Mouse (Mus musculus) heart, embryonic 14.5 days (tissue): ENCODE measurements at regions not wholly inside any gene's neighbourhood (a gene's known extent, or its start where the extent isn't known, plus 50 kb on each side); places are given as distances from the start of the nearest gene placed in this dataset.

Source experiments
- ATAC-seq: fragments of 200-750 bp; cut with Nextera tagmentation; 2 replicates; pipeline ENCODE4 v1.8.0; 2017; ENCODE audit warnings: low read depth, moderate TSS enrichment; ENCODE audit not compliant: insufficient number of reproducible peaks, insufficient read depth, low FRiP score
- H3K27ac ChIP-seq, 2 experiments: fragments of 200-500 bp in 1 of 2; fragments of 300-500 bp in 1 of 2; sonication (generic) in 1 of 2; replicated peaks in 1 of 2; 2 replicates each; pipeline ENCODE4 v1.5.1; 2012 to 2014; ENCODE audit warnings: low read depth in 2 of 2, low read length in 2 of 2, control low read depth in 1 of 2, mild to moderate bottlenecking in 1 of 2, mixed read lengths in 1 of 2; ENCODE audit not compliant: control insufficient read depth in 1 of 2, insufficient read depth in 1 of 2
- H3K27me3 ChIP-seq: fragments of 300-500 bp; sonication (generic); 2 replicates; pipeline ENCODE4 v1.6.1; 2014; ENCODE audit warnings: mild to moderate bottlenecking, low read length, control low read depth; ENCODE audit not compliant: control insufficient read depth, insufficient read depth
- H3K36me3 ChIP-seq: fragments of 300-500 bp; sonication (generic); 2 replicates; pipeline ENCODE4 v1.6.1; 2014; ENCODE audit warnings: mild to moderate bottlenecking, control low read depth, low read length, mixed read lengths; ENCODE audit not compliant: control insufficient read depth, insufficient read depth
- H3K4me1 ChIP-seq, 2 experiments: fragments of 200-500 bp in 1 of 2; fragments of 300-500 bp in 1 of 2; sonication (generic) in 1 of 2; 2 replicates each; pipeline ENCODE4 v1.6.1; 2012 to 2014; ENCODE audit warnings: low read length in 2 of 2, control low read depth in 1 of 2, mixed read lengths in 1 of 2; ENCODE audit not compliant: control insufficient read depth in 2 of 2, insufficient read depth in 2 of 2
- H3K4me2 ChIP-seq: fragments of 300-500 bp; sonication (generic); 2 replicates; pipeline ENCODE4 v1.6.1; 2014; ENCODE audit warnings: mild to moderate bottlenecking, low read length
- H3K4me3 ChIP-seq, 2 experiments: fragments of 200-500 bp in 1 of 2; fragments of 300-500 bp in 1 of 2; sonication (generic) in 1 of 2; 2 replicates each; pipeline ENCODE4 v1.5.1; 2012 to 2014; ENCODE audit warnings: low read length in 2 of 2, mild to moderate bottlenecking in 2 of 2, control low read depth in 1 of 2, low read depth in 1 of 2, moderate library complexity in 1 of 2; ENCODE audit not compliant: control insufficient read depth in 1 of 2, insufficient read depth in 1 of 2
- H3K9ac ChIP-seq: fragments of 300-500 bp; sonication (generic); 2 replicates; pipeline ENCODE4 v1.6.1; 2014; ENCODE audit warnings: mild to moderate bottlenecking, low read length
- H3K9me3 ChIP-seq: fragments of 300-500 bp; sonication (generic); 2 replicates; pipeline ENCODE4 v1.6.1; 2016; ENCODE audit warnings: low read length, control low read depth; ENCODE audit not compliant: control insufficient read depth
- WGBS: fragments of 180-500 bp; shearing (Covaris S2); extraction: QIAGEN DNeasy Blood & Tissue Kit; methylation state at CpG from one replicate; pipeline ENCODE4 v1.1.7; 2014; 5-methylcytosine and 5-hydroxymethylcytosine counted together

DNA sequence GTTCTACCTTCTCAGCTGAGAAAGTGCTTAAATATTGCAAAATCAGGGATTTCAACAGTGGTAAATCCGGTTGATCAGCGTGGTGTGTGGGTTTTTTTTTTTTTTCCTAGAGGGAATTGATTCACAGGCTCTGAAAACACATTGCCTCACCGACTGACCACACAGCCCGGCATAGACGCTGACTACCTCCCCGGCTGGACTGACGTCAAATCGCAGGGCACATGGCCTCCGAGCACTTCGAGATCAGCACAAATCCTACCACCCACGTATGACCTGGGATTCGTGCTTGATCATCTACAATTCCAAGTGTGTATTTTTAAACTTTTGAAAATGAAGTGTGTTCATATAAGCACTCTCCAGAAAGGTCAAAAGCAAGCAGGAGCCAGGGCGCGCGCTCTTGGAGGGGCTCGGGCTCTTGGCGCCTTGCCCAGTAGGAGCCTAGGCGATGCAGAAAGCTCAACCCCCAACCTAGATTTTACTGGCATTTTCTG lies 300.7 kb upstream of the Ppargc1a start:
- Histone ChIP-seq H3K9ac (0 out of 2 replicates have a peak overlapping the region, but pooled peaks have one; percentile 8), H3K9me3 (no peaks in the 10 kb centered on the region), H3K36me3 (no peaks in the 10 kb centered on the region), H3K4me2 (peak overlapping the region; percentile 16; the same call in 1 of the 2 replicates), H3K27ac (no peak overlapping the region), H3K27me3 (no peaks in the 10 kb centered on the region), H3K4me3 (no peak overlapping the region), H3K4me1 (peaks cover 6 to 14% of the 10 kb centered on the region in 2 experiments)
- 63% methylated on average over 18 of the region's 18 CpGs for WGBS
- ATAC-seq, result no peak

DNA sequence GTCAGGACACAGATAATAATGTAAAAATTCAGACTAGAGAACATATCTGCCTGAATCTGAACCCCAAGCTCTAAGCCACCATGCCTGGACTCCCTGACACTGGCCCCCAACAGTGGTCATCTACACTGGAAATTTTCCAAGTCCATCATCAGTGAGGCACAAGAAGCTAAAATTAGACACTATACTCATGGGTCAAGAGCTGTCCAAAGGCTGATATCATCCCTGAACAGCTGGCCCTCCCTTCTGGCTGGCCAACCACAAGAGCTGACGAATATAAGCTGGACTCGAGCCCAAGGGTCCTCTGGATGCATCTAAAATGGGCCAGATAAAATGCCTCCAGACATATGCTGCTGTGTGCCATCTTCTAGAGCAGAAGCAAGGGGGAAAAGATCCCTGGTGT lies 298.5 kb upstream of the Ppargc1a start:
- H3K4me2 ChIP-seq, result no peak overlapping the region
- H3K9ac ChIP-seq, result no peak overlapping the region
- H3K27me3 ChIP-seq, result no peaks in the 10 kb centered on the region
- H3K9me3 ChIP-seq, result no peaks in the 10 kb centered on the region
- WGBS, result 14% methylated on average over 2 of the region's 2 CpGs
- peak overlapping the region in 1 of 2 experiments; percentile 47; a peak in 1 of 4 replicates for H3K27ac ChIP-seq
- no peak overlapping the region for H3K4me3 ChIP-seq
- peaks cover 6 to 14% of the 10 kb centered on the region in 2 experiments for H3K4me1 ChIP-seq
- peak; percentile 76; the same call in 1 of the 2 replicates for ATAC-seq
- no peaks in the 10 kb centered on the region for H3K36me3 ChIP-seq

DNA sequence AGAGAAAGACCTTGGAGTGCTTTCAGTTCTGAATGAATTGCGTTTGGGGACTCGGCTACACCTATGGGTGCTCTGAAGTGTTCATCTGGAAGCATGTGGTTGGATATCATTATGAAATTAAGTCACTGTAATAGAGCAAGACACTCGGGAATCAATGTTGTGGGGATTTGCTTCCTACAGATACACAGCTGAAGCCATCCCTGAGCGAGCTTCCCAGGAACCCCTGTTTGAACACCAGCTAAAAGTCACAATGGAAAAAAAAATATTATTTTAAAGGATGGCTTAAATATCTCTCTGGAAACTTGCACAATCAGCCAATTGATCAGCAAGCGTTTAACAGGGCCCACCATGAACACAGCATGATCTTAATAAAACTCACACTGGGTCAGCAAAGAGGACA lies 293.0 kb upstream of the Ppargc1a start:
- H3K9ac ChIP-seq, result no peak overlapping the region
- ATAC-seq, result no peak
- no peaks in the 10 kb centered on the region for H3K36me3 ChIP-seq
- no peaks in the 10 kb centered on the region for H3K4me1 ChIP-seq
- no peak overlapping the region for H3K4me2 ChIP-seq
- no peak overlapping the region for H3K27ac ChIP-seq
- H3K4me3 ChIP-seq, result no peak overlapping the region
- WGBS, result 84% methylated on average over 5 of the region's 5 CpGs
- H3K9me3 ChIP-seq, result no peaks in the 10 kb centered on the region
- H3K27me3 ChIP-seq, result no peaks in the 10 kb centered on the region

DNA sequence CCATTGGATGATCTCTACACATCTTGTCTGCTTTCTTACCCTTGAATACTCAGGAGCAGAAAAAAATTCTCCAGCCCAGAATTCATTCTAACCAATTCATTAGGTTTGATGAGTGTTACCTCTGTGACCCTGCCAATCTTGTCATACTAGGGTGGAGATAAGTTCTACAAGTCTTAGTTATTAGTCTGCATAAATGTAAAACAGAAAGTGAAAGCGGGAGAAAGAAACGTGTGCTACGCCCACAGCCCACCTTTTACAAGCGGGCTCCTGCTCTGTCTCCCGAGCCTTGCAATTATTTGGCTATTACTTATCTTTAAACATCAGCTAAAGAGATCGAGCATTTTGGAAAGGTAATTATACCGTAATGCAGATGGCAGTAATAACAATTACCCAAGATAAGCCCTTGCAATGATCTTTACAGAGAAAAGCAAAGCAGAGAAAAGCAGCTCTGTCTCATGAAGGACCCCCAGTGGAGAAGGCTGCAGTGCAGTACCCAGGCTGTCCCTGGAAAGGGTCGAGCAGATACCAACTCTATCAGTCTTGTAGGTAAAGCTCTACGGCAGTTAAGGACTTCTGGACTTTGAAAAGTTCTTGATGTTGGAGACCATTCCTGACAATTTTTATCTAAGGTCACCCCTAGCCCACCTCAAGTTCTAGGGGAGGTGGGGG lies 286.1 kb upstream of the Ppargc1a start:
- H3K4me3 ChIP-seq, result no peak overlapping the region; a peak in 1 of 4 replicates
- no peaks in the 10 kb centered on the region for H3K27me3 ChIP-seq
- no peak for ATAC-seq
- peaks cover 0 to 4% of the 10 kb centered on the region in 2 experiments; a peak in 1 of 4 replicates for H3K4me1 ChIP-seq
- no peak overlapping the region for H3K27ac ChIP-seq
- H3K9ac ChIP-seq, result no peak overlapping the region
- peak overlapping the region; percentile 1; the same call in 1 of the 2 replicates for H3K4me2 ChIP-seq
- 59% methylated on average over 9 of the region's 9 CpGs for WGBS
- H3K36me3 ChIP-seq, result no peaks in the 10 kb centered on the region
- no peaks in the 10 kb centered on the region for H3K9me3 ChIP-seq

DNA sequence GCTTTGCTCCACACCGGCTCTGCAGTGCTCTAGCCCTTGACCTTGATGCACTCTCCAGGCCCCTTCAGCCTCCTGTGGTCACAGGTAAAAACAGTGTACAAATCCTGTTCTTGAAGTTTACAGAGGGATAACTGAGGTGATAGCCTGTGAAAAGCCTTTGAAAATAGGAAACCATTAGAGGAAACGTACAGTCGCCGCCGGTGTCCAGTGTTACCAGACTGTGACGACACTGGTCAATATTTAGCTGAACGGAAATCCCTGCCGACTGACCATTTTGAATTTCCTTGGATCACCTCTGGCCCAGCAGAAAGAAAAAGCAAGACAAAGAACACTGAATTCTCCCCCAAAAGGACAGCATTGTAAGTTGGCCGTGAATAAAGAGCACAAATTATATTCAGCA lies 282.6 kb upstream of the Ppargc1a start:
- Histone ChIP-seq H3K9ac (no peak overlapping the region), H3K4me1 (peaks cover 0 to 4% of the 10 kb centered on the region in 2 experiments; a peak in 1 of 4 replicates), H3K36me3 (no peaks in the 10 kb centered on the region), H3K27ac (no peak overlapping the region), H3K4me3 (no peak overlapping the region), H3K4me2 (no peak overlapping the region), H3K27me3 (no peaks in the 10 kb centered on the region), H3K9me3 (no peaks in the 10 kb centered on the region)
- no peak for ATAC-seq
- 85% methylated on average over 9 of the region's 9 CpGs for WGBS

DNA sequence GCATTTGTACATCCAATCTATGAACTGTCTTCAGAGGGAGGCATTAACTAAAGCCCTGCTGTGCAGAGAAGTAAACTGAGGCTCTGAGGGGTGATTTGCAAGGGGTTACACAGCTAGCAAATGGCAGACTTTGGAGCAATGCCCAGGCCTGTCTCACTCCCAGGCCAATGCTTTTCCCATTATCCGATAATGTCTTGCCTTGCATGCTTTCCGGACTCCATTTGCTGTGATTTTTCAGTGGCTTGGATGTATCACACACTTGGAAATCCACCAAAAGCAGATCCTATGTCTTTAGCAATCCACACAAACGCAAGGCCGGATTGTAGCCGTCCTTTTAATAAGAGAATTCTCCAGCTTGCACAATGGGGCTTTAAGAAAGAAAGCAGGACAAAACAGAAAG lies 281.7 kb upstream of the Ppargc1a start:
- no peak overlapping the region for H3K4me3 ChIP-seq
- no peaks in the 10 kb centered on the region for H3K9me3 ChIP-seq
- WGBS, result 74% methylated on average over 5 of the region's 5 CpGs
- H3K9ac ChIP-seq, result no peak overlapping the region
- no peak overlapping the region for H3K27ac ChIP-seq
- no peaks in the 10 kb centered on the region for H3K36me3 ChIP-seq
- H3K4me2 ChIP-seq, result no peak overlapping the region
- H3K27me3 ChIP-seq, result no peaks in the 10 kb centered on the region
- ATAC-seq, result no peak
- H3K4me1 ChIP-seq, result peaks cover 0 to 4% of the 10 kb centered on the region in 2 experiments; a peak in 1 of 4 replicates

DNA sequence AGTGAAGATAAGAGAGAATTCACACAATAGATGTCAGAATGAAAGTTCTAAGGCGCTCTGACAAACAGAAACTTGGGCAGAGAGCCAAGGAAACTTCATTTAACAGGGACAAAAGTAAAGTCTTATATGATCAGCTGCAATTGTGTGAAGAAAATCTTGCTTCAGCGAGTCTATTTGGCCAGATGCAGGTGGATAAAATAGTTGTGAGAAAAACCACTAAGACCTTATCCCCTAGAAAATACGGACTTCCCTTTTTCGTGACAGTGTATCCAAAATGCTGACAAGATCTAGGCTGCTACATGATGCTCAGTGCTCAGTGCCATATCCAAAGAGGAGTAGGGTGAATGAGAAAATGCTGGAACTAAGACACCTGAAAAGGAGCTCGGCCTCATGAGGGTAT lies 274.7 kb upstream of the Ppargc1a start:
- H3K36me3 ChIP-seq, result no peaks in the 10 kb centered on the region
- no peak for ATAC-seq
- no peak overlapping the region for H3K27ac ChIP-seq
- H3K27me3 ChIP-seq, result no peaks in the 10 kb centered on the region
- no peak overlapping the region for H3K9ac ChIP-seq
- no peak overlapping the region for H3K4me3 ChIP-seq
- no peak overlapping the region for H3K4me2 ChIP-seq
- peaks cover 5 to 17% of the 10 kb centered on the region in 2 experiments for H3K4me1 ChIP-seq
- H3K9me3 ChIP-seq, result no peaks in the 10 kb centered on the region
- WGBS, result 78% methylated on average over 5 of the region's 5 CpGs

DNA sequence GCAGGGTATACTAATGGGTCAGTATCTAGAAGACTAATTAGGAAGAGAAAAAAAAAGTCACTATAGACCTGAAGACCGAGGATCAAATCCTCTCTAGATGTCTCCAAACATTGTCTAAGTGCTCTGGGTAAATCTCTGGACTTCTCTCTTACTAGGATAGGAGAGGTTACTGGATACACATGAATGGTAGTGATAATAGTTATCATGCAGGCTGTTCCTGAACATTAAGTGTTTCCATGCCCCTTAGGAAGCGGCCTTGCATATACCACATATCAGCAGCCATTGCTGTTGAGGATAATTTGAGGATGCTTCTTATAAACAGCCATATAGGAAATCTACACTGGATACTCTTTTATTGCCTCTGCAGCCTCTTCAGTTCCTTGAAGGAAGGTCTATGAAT lies 274.2 kb upstream of the Ppargc1a start:
- Histone ChIP-seq H3K27me3 (no peaks in the 10 kb centered on the region), H3K36me3 (no peaks in the 10 kb centered on the region), H3K4me1 (peaks cover 5 to 17% of the 10 kb centered on the region in 2 experiments), H3K9me3 (no peaks in the 10 kb centered on the region), H3K9ac (no peak overlapping the region), H3K4me3 (no peak overlapping the region), H3K27ac (no peak overlapping the region), H3K4me2 (no peak overlapping the region)
- ATAC-seq, result no peak
- 68% methylated on average over 2 of the region's 2 CpGs for WGBS
